Mouse (Mus musculus): ENCODE results near the gene Rgs21. TPM values are rescaled to one million over a fixed set of nuclear protein-coding genes. Genes with fewer than 3 reads are reported as not detected.

The Rgs21 gene
- polyA plus RNA-seq, 1 experiment from 2014 or later, result not detected

Other genes starting within 250 kb of the Rgs21 start
- gene Rgs18, start 207.8 kb upstream of the Rgs21 start, polyA plus RNA-seq (2014; fragmentation: Nextera tagmentation; extraction: Ambion mirVana), result 2.2 and 2.7 TPM in 2 replicates

Data from neural tube, embryonic 11.5 days (tissue).